Mouse (Mus musculus) embryonic fibroblast, embryonic 13.5 days (primary cell): ENCODE results near the gene Map2k4. TPM values are rescaled to one million over a fixed set of nuclear protein-coding genes. Genes with fewer than 3 reads are reported as not detected.

ENCODE experiments used
- H3K27ac ChIP-seq: 2 replicates; pipeline ENCODE4 v1.5.1; 2012; ENCODE audit warnings: low read length, control low read depth, inconsistent platforms; ENCODE audit not compliant: insufficient read depth
- H3K4me1 ChIP-seq: 2 replicates; pipeline ENCODE4 v1.6.1; 2011; ENCODE audit warnings: low read length; ENCODE audit not compliant: control insufficient read depth, insufficient read depth
- H3K4me3 ChIP-seq: 2 replicates; pipeline ENCODE4 v1.5.1; 2011; ENCODE audit warnings: mild to moderate bottlenecking, control low read depth, low read length; ENCODE audit not compliant: insufficient read depth
- CTCF ChIP-seq: IDR thresholded peaks from 2 replicates; pipeline ENCODE4 v1.5.1; 2011; ENCODE audit warnings: mild to moderate bottlenecking, control low read depth, low read length, moderate library complexity, borderline replicate concordance; ENCODE audit not compliant: insufficient read depth
- POLR2A ChIP-seq: IDR thresholded peaks from 2 replicates; pipeline ENCODE4 v1.6.1; 2011; ENCODE audit warnings: low read depth, mild to moderate bottlenecking, control low read depth, low read length, moderate library complexity
- polyA plus RNA-seq: library from polyadenylated mRNA; stranded (reverse); fragments of >200 nt; gene quantifications from 2 replicates; pipeline ENCODE4 v1.2.4, GENCODE M21; 2011; ENCODE audit warnings: low read depth; ENCODE audit not compliant: missing spikeins, insufficient read length

Map2k4 gene
- polyA plus RNA-seq, 1 experiment = 60.0 TPM

DNA sequence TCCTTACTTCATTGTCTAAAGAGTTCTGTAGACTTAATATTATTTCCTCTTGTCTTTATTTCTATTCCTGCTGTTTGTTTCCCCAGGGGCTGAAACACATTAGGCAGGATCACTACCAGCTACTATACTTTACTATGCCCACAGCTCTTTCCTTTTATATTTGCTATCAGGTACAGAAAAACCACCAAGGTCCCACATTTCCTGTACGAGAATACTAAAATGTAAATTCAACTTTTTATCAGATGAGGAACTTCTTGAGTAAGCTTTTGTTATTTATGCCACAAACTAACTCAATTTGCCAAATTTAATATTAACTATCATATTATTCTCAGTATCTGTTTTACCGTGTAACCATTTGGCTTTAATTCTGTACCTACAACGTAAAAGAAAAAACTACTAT, 37.6 kb downstream of the Map2k4 start:
- Histone ChIP-seq H3K27ac (no peak overlapping the region), H3K4me1 (peaks cover 3% of the 10 kb centered on the region; the same call in 1 of the 2 replicates), H3K4me3 (no peak overlapping the region)
- TF ChIP-seq CTCF = no peak

DNA sequence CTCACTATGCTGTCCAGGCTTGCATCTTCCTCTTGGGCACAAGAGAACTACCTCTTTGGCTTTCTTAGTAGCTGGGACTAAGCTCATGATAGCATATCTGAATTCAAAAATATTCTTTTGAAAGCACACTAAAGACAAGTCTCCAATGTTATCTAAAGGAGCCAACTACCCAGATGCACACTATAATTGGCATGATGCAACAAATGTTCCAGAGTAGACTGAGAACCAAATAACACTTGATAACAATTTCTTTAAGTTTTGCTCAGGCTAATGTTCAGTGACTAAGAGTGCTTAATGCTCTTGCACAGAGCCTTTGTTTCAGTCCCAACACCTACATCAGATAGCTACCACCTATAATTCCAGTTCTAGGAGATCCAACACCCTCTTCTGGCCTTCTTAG, 40.7 kb downstream of the Map2k4 start:
- Histone ChIP-seq H3K4me1 (peaks cover 6% of the 10 kb centered on the region; the same call in 1 of the 2 replicates), H3K27ac (no peak overlapping the region), H3K4me3 (no peak overlapping the region)
- TF ChIP-seq POLR2A = no peak
- TF ChIP-seq CTCF = no peak

DNA sequence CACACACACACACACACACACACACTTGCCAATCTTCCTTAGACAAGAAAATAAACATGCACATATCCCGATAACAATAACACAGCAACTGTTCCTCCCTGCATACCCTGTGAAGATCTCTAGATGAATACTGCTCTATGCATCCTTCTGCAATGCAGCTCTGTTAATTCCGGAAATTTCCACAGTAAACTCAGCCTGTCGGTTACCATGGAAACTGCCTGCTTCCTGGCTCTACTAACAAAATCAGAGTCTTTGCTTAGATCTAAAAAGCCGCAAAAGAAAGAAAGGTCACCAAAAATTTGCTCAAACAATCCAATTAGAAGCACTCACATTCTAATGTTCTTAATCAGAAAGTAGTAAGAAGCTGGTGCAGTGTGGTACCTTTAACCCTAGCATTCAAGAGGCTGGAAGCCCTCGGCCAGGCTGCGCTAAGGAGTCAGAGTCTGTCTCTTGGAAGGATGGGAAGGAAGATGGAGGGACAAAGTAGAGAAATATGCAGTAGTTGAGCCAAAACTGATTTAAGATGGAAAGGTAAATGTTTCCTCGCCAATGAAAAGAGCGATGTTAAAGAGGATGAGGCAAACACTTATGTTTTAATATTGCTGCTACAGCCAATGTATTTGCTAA, 42.3 kb downstream of the Map2k4 start:
- no peak overlapping the region for H3K4me3 ChIP-seq
- TF ChIP-seq CTCF = no peak
- TF ChIP-seq POLR2A = no peak
- no peak overlapping the region for H3K27ac ChIP-seq
- peaks cover 8% of the 10 kb centered on the region; the same call in 1 of the 2 replicates for H3K4me1 ChIP-seq

DNA sequence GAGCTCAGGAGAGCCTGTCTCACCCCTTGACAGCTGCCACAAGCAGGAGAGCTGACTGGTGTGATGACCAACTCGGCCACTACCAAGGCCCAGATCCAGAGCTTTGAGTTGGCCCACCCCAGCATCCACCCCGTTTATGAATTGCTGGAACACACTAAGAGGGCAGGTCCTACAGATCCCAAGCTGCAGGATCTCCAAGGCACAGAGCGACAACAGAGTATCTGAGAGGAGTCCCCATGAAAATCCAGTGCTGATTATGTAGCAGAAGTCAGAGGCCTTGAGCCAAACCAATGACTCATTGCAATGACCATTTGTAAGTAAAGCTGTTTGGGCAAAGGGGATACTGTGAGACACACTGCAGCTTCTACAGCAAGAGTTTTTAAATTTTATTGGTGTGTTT, 44.2 kb downstream of the Map2k4 start:
- TF ChIP-seq POLR2A (no peak), CTCF (no peak)
- Histone ChIP-seq H3K27ac (no peak overlapping the region), H3K4me3 (no peak overlapping the region), H3K4me1 (peaks cover 8% of the 10 kb centered on the region; the same call in 1 of the 2 replicates)

DNA sequence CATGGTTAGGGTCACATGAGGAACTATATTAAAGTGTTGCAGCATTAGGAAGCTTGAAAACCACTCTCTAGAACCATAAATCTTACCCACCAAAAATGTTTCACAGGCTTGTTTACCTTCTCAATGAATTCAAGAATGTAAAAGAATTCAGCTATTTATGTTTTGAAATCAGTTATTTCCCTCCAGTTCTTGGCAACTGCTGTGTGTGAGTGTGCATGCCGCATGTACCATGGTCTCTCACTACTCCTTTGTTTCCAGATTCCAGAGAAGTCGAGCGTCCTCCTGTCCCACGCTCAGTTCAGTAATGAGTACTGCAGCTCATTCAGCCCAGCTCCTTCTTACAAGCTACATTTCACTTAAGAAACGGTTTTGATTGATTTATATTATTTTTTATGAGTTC, 47.3 kb downstream of the Map2k4 start:
- no peak for TF ChIP-seq CTCF
- no peak for TF ChIP-seq POLR2A
- no peak overlapping the region for H3K27ac ChIP-seq
- peaks cover 5% of the 10 kb centered on the region; the same call in 1 of the 2 replicates for H3K4me1 ChIP-seq
- H3K4me3 ChIP-seq = no peak overlapping the region

DNA sequence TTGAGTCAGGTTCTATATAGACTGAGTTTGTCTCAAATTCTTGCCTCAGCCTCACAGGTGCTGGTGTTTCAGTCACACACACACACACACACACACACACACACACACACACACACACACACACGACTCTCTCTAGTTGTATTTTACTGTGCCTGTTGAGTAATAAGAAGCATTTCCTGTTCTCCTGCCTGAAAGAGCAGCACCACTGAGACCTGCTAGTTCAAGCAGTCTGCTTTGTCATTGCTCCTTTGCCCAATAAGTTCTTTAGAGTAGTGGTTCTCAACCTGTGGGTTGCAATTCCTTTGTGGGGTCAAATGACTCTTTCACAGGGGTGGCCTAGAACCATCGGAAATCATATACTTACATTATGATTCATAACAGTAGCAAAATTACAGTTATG, 47.7 kb downstream of the Map2k4 start:
- Histone ChIP-seq H3K4me1 (0 out of 2 replicates have a peak, but pooled peaks cover 5% of the 10 kb centered on the region), H3K27ac (no peak overlapping the region), H3K4me3 (no peak overlapping the region)
- TF ChIP-seq POLR2A (no peak), CTCF (no peak)

DNA sequence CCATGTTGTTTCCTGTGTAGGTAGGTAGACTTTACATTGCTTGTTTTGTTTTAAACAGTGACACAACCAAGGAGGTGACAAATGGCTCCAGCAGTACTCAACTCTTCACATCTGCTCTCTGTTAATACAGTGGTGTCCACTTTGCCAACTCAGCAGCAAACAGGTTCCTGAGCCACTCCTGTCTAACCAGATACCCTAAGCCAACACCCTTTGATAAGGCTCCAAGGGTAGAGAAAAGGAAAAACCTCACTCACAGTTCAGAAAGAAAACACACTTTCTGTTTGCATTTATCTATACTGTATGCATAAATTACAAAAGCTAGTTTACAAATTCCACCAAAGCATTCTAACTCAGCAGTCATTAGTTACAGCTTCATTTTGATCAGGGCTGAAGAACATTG, 48.2 kb downstream of the Map2k4 start:
- no peak overlapping the region for H3K27ac ChIP-seq
- TF ChIP-seq POLR2A = no peak
- no peak for TF ChIP-seq CTCF
- no peak overlapping the region for H3K4me3 ChIP-seq
- 0 out of 2 replicates have a peak, but pooled peaks cover 5% of the 10 kb centered on the region for H3K4me1 ChIP-seq

DNA sequence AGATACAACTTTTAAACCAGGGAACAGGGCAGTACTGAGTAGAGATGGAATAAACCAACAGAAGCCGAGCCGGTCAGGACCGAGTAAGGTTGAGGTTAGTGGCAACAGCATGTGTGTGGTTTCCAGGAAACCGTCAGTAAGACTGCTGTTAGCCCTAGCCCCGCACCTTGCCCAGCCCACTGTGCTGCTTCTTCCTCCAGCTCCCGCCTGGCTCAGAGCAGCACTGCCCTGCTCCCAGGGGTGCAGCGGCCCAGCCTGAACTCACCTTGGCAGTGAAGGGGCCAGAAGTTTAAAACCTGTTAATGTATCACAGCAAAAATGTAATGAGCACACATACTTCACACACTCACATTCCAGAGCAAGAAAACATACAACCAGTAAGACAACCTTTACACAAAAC, 53.4 kb downstream of the Map2k4 start:
- no peak overlapping the region for H3K27ac ChIP-seq
- H3K4me1 ChIP-seq = no peaks in the 10 kb centered on the region
- H3K4me3 ChIP-seq = no peak overlapping the region
- TF ChIP-seq POLR2A (no peak), CTCF (no peak)

DNA sequence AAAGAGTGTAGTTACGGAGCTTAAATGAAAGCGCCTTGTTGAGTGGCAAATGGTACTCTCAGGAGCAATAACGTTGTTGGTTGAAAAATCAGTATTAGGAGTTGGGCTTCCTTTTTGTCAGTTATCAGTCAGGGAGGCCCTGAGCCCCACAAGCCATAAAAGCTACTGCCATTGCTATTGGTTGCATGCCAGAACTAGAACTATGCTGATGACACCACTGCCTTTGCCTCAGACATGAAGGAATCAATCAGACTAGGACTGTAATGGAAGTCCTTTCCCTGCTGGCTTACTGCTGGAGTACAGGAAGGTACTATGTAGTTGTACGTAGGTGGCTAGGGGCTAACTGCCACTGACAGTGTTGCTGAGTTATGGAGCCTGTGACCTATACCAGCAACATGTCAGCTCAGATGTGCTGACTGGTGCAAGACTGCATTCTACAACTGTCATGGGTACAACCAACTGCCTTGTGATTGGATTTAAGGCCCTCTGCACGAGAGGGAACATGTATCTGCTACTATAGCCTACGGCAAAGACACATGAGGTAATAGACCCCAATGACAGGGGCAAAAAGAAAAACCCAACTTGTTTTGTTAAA, 58.4 kb downstream of the Map2k4 start:
- TF ChIP-seq POLR2A = no peak
- no peak for TF ChIP-seq CTCF
- H3K4me1 ChIP-seq = no peaks in the 10 kb centered on the region
- no peak overlapping the region for H3K27ac ChIP-seq
- H3K4me3 ChIP-seq = no peak overlapping the region

DNA sequence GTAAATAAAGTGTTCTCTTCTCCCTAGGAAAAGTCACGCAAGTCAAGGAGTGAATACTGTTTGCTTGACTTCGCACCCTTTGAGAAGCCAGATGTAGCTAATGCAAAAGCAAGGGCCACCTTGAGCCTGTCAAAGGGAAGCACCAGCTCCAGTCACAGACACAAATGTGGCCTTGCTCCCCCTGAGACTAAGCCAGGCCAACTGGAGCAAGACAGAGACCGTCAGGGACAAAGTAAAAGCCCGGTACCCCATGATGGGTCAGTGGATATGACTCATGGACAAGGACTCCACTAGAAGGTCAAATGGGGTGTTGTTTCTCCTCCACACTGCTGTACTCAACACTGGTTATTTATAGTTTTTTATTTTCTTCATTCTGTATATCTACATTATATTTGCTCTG, 59.2 kb downstream of the Map2k4 start:
- Histone ChIP-seq H3K27ac (no peak overlapping the region), H3K4me1 (no peaks in the 10 kb centered on the region), H3K4me3 (no peak overlapping the region)
- TF ChIP-seq POLR2A (no peak), CTCF (no peak)
